Mouse (Mus musculus) hindbrain, postnatal 0 days (tissue): ENCODE measurements around the gene Spock1. TPM values are rescaled to one million over a fixed set of nuclear protein-coding genes. Genes with fewer than 3 reads are reported as not detected.
A peak's percentile ranks its signal among the peaks of the same experiment; 100 is the strongest.

Source experiments
- ATAC-seq: fragments of 200-750 bp; cut with Nextera tagmentation; 2 replicates; pipeline ENCODE4 v1.8.0; 2017; ENCODE audit warnings: mild to moderate bottlenecking, moderate TSS enrichment, moderate library complexity
- DNase-seq: peaks from one replicate; pipeline ENCODE4 v3.0.0-alpha.2; 2015; ENCODE audit warnings: low spot score
- H3K27ac ChIP-seq: fragments of 300-500 bp; sonication (generic); 2 replicates; pipeline ENCODE4 v1.5.1; 2014; ENCODE audit warnings: mild to moderate bottlenecking
- H3K27me3 ChIP-seq: fragments of 300-500 bp; sonication (generic); 2 replicates; pipeline ENCODE4 v1.6.1; 2014; ENCODE audit warnings: low read length, mixed read lengths; ENCODE audit not compliant: insufficient read depth
- H3K36me3 ChIP-seq: fragments of 300-500 bp; sonication (generic); 2 replicates; pipeline ENCODE4 v1.6.1; 2014; ENCODE audit warnings: low read length, mixed read lengths; ENCODE audit not compliant: insufficient read depth
- H3K4me1 ChIP-seq: fragments of 300-500 bp; sonication (generic); 2 replicates; pipeline ENCODE4 v1.6.1; 2014; ENCODE audit warnings: antibody characterized with exemption, low read length, mixed read lengths; ENCODE audit not compliant: insufficient read depth
- H3K4me2 ChIP-seq: fragments of 300-500 bp; sonication (generic); 2 replicates; pipeline ENCODE4 v1.6.1; 2014; ENCODE audit warnings: low read depth, mild to moderate bottlenecking, low read length, moderate library complexity, mixed read lengths
- H3K4me3 ChIP-seq: fragments of 300-500 bp; sonication (generic); 2 replicates; pipeline ENCODE4 v1.5.1; 2014; ENCODE audit warnings: low read length
- H3K9ac ChIP-seq: fragments of 300-500 bp; sonication (generic); replicated peaks from 2 replicates; pipeline ENCODE4 v1.6.1; 2014; ENCODE audit warnings: mild to moderate bottlenecking, low read length, moderate library complexity, mixed read lengths
- H3K9me3 ChIP-seq: fragments of 300-500 bp; sonication (generic); 2 replicates; pipeline ENCODE4 v1.6.1; 2016; ENCODE audit warnings: low read length, mixed read lengths
- CTCF ChIP-seq: IDR thresholded peaks from 2 replicates; pipeline ENCODE4 v1.5.1; 2016; ENCODE audit warnings: antibody characterized with exemption, control low read depth, low read depth
- WGBS: fragments of 180-500 bp; shearing (Covaris S2); extraction: QIAGEN DNeasy Blood & Tissue Kit; methylation state at CpG from one replicate; pipeline ENCODE4 v1.1.7; 2014; 5-methylcytosine and 5-hydroxymethylcytosine counted together
- polyA plus RNA-seq: library from polyadenylated mRNA; unstranded; fragments of >200 nt; fragmentation: Nextera tagmentation; extraction: Ambion mirVana; gene quantifications from 2 replicates; pipeline ENCODE4 v1.2.1, GENCODE M21; 2015
- total RNA-seq: library from RNA; depleted of rRNA; stranded (reverse); fragments of >200 nt; gene quantifications from 2 replicates; pipeline ENCODE4 v1.2.3, GENCODE M21; 2014

Spock1 gene
- total and polyA plus RNA-seq, 2 experiments from 2014 or later, result 80.3 to 118 TPM

GRCm38 (mm10) chr13:57519790-57520189 lies 388.3 kb downstream of the Spock1 start:
- H3K9me3 ChIP-seq, result no peaks in the 10 kb centered on the region
- H3K27ac ChIP-seq, result no peak overlapping the region
- no peak overlapping the region for H3K9ac ChIP-seq
- DNase-seq (no peak), ATAC-seq (no peak)
- no peaks in the 10 kb centered on the region for H3K27me3 ChIP-seq
- no peak for TF ChIP-seq CTCF
- 38% methylated on average over 11 of the region's 11 CpGs for WGBS
- H3K4me2 ChIP-seq, result no peak overlapping the region
- no peaks in the 10 kb centered on the region for H3K36me3 ChIP-seq
- H3K4me3 ChIP-seq, result no peak overlapping the region
- H3K4me1 ChIP-seq, result no peaks in the 10 kb centered on the region

- ATAC-seq, result no peak
- no peaks in the 10 kb centered on the region for H3K4me1 ChIP-seq
Observed at GRCm38 (mm10) chr13:57515737-57516136, 392.4 kb downstream of the Spock1 start.

GRCm38 (mm10) chr13:57501552-57501951 lies 406.6 kb downstream of the Spock1 start:
- peak; percentile 63 for TF ChIP-seq CTCF
- H3K27me3 ChIP-seq, result no peaks in the 10 kb centered on the region
- 71% methylated on average over 7 of the region's 7 CpGs for WGBS
- ATAC-seq (peak; percentile 51; the same call in 1 of the 2 replicates), DNase-seq (peak; percentile 63)
- no peak overlapping the region for H3K9ac ChIP-seq
- no peaks in the 10 kb centered on the region for H3K36me3 ChIP-seq
- no peaks in the 10 kb centered on the region for H3K9me3 ChIP-seq
- H3K4me1 ChIP-seq, result 0 out of 2 replicates have a peak, but pooled peaks cover 4% of the 10 kb centered on the region
- H3K4me2 ChIP-seq, result no peak overlapping the region
- no peak overlapping the region for H3K27ac ChIP-seq
- H3K4me3 ChIP-seq, result no peak overlapping the region

More at GRCm38 (mm10) chr13:57515737-57516136, 392.4 kb downstream of the Spock1 start:
- Histone ChIP-seq H3K4me2 (no peak overlapping the region), H3K9ac (no peak overlapping the region), H3K4me3 (no peak overlapping the region), H3K9me3 (no peaks in the 10 kb centered on the region), H3K27me3 (no peaks in the 10 kb centered on the region), H3K36me3 (no peaks in the 10 kb centered on the region), H3K27ac (no peak overlapping the region)
- 73% methylated on average over 11 of the region's 11 CpGs for WGBS
- no peak for TF ChIP-seq CTCF
- no peak for DNase-seq

DNA sequence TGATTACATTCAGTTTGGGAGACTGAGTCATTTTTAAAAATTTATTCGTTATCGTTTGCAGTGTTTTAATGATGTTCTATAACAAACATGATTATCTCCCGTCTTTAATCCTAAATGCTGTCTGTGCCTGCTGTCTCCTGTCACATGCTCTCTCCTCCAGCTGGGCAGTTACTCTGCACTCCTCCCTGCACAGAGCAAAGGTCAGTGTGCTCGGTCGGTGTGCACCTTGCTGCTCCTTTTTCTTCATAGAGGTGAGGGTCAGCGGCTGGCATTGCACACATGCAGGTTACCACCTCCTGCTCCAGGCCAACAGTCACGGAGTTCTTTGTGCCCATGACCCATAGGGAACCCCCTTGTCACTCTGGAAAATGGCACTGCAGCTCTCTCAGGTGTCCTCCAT lies 411.4 kb downstream of the Spock1 start:
- 67% methylated on average over 7 of the region's 7 CpGs for WGBS
- no peaks in the 10 kb centered on the region for H3K9me3 ChIP-seq
- H3K4me2 ChIP-seq, result no peak overlapping the region
- DNase-seq, result no peak
- H3K9ac ChIP-seq, result no peak overlapping the region
- H3K4me3 ChIP-seq, result no peak overlapping the region
- H3K36me3 ChIP-seq, result no peaks in the 10 kb centered on the region
- H3K27ac ChIP-seq, result no peak overlapping the region
- no peak for TF ChIP-seq CTCF
- H3K27me3 ChIP-seq, result no peaks in the 10 kb centered on the region
- H3K4me1 ChIP-seq, result 0 out of 2 replicates have a peak, but pooled peaks cover 4% of the 10 kb centered on the region
- ATAC-seq, result no peak

DNA sequence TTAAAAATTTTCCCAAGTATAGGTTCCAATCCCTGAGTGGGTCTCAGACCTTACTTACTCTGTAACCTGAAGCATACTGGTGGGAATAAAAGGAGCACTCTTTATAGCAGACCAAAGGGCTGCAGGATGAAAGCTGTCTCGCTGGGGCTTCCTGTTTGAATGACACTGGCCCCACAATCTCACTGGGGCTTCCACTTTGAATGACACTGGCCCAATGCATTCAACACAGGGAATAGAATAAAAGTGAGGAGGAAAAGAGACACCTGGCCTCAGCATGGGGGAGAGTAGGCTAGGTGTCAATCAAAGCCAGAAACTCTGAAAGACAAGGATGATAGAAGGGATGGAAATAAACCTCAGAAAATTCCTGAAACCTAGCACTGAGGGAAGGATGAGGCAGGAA lies 413.3 kb downstream of the Spock1 start:
- 25% methylated on average over 1 of the region's 1 CpGs for WGBS
- no peak overlapping the region for H3K4me3 ChIP-seq
- ATAC-seq (no peak), DNase-seq (no peak)
- no peak overlapping the region for H3K9ac ChIP-seq
- 0 out of 2 replicates have a peak, but pooled peaks cover 4% of the 10 kb centered on the region for H3K4me1 ChIP-seq
- no peaks in the 10 kb centered on the region for H3K27me3 ChIP-seq
- no peak for TF ChIP-seq CTCF
- H3K27ac ChIP-seq, result no peak overlapping the region
- no peaks in the 10 kb centered on the region for H3K9me3 ChIP-seq
- H3K4me2 ChIP-seq, result no peak overlapping the region
- no peaks in the 10 kb centered on the region for H3K36me3 ChIP-seq

DNA sequence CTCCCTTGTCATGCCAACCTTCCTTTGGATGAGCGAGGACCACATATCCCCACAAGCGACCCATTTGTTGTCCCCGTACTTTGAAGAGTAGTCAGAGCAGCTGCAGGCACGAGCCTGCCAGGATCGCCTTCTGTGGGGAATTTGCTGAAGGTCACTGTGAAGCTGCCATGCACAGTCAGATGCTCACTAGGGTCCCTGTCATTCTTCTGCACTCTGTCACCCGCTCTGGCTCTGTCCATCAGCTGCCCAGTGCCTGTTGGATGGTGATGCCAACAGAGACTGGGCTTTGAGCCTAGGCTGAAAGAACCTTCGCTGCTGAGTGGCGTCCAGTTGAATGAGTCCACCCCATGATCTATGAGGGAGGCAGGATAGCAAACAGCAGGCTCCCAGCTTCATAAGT lies 419.2 kb downstream of the Spock1 start:
- WGBS, result 52% methylated on average over 8 of the region's 8 CpGs
- H3K4me2 ChIP-seq, result no peak overlapping the region
- H3K36me3 ChIP-seq, result no peaks in the 10 kb centered on the region
- H3K4me1 ChIP-seq, result peaks cover 3% of the 10 kb centered on the region; the same call in 1 of the 2 replicates
- no peak overlapping the region for H3K27ac ChIP-seq
- no peak for TF ChIP-seq CTCF
- DNase-seq (peak; percentile 59), ATAC-seq (peak; percentile 68)
- H3K27me3 ChIP-seq, result no peaks in the 10 kb centered on the region
- no peaks in the 10 kb centered on the region for H3K9me3 ChIP-seq
- no peak overlapping the region for H3K4me3 ChIP-seq
- H3K9ac ChIP-seq, result no peak overlapping the region

DNA sequence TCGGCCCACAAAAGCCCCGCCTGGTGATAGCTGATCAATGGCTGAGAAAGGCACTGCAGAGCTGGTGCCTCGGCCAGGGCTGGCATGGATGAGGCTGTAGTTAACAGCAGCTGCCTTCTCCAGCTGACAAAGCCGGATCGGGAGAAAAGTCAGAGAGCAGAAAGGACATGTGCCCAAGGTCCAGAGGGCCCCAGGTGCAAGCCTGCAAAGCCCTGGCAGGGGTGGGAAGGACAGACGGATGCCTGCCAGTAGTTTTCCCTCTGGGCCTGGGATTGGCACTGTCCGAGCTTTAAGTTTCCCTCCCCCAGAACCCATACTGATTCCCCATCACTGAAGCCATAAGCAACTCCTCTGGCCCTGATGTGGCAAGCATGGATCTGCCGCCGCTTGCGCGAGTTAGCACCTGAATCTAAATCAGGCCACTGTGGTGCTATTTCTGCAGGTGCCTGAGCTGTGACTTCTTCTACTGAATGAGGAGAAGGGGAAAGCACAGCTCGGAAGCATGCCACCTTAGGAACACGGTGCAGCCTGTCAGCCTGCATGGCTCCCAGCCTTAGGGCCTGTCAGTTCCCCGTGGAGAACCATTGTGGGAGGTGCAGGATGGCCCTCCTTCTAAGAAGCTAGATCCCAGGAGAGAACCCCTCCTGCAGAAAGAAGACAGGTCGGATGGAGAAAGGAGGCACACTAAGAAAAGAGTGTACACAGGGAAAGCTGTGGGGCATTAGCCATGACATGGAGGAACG lies 423.5 kb downstream of the Spock1 start:
- Histone ChIP-seq H3K9ac (no peak overlapping the region; the same call in 1 of the 2 replicates), H3K27me3 (no peaks in the 10 kb centered on the region), H3K4me3 (no peak overlapping the region), H3K9me3 (no peaks in the 10 kb centered on the region), H3K4me1 (peaks cover 3% of the 10 kb centered on the region; the same call in 1 of the 2 replicates), H3K4me2 (no peak overlapping the region), H3K27ac (0 out of 2 replicates have a peak overlapping the region, but pooled peaks have one; percentile 27), H3K36me3 (no peaks in the 10 kb centered on the region)
- 0 out of 2 replicates have a peak, but pooled peaks have one; percentile 36 for ATAC-seq
- 58% methylated on average over 16 of the region's 16 CpGs for WGBS
- TF ChIP-seq CTCF, result no peak
- peak; percentile 22 for DNase-seq
